Mouse (Mus musculus) heart, adult 2 months (tissue): ENCODE results near the gene Mxra7. TPM values are rescaled to one million over a fixed set of nuclear protein-coding genes. Genes with fewer than 3 reads are reported as not detected.

ENCODE experiments used
- DNase-seq, 2 experiments: peaks; one replicate each; pipeline ENCODE4 v3.0.0; 2021
- H3K27ac ChIP-seq: fragments of 200-600 bp; 2 replicates; pipeline ENCODE4 v1.8.1; 2022
- H3K27me3 ChIP-seq: fragments of 200-500 bp; 2 replicates; pipeline ENCODE4 v1.6.1; 2012; ENCODE audit warnings: mild to moderate bottlenecking, low read length, inconsistent platforms, mixed read lengths; ENCODE audit not compliant: control insufficient read depth, insufficient read depth
- H3K36me3 ChIP-seq: fragments of 200-500 bp; 2 replicates; pipeline ENCODE4 v1.6.1; 2012; ENCODE audit warnings: low read length, inconsistent platforms; ENCODE audit not compliant: control insufficient read depth, insufficient read depth
- H3K4me1 ChIP-seq: fragments of 200-500 bp; 2 replicates; pipeline ENCODE4 v1.6.1; 2011; ENCODE audit warnings: low read length; ENCODE audit not compliant: control insufficient read depth, insufficient read depth
- H3K4me3 ChIP-seq: fragments of 200-600 bp; 2 replicates; pipeline ENCODE4 v1.8.1; 2022
- H3K79me2 ChIP-seq: fragments of 200-500 bp; replicated peaks from 2 replicates; pipeline ENCODE4 v1.6.1; 2012; ENCODE audit warnings: mild to moderate bottlenecking, inconsistent platforms, low read length, moderate library complexity, mixed read lengths; ENCODE audit not compliant: control insufficient read depth, insufficient read depth
- H3K9ac ChIP-seq: fragments of 200-500 bp; 2 replicates; pipeline ENCODE4 v1.6.1; 2012; ENCODE audit warnings: low read depth, mild to moderate bottlenecking, control low read depth, inconsistent platforms, low read length, mixed read lengths
- CTCF ChIP-seq: fragments of 200-600 bp; IDR thresholded peaks from 2 replicates; pipeline ENCODE4 v1.8.1; 2022; ENCODE audit warnings: antibody characterized with exemption, mild to moderate bottlenecking, moderate library complexity
- EP300 ChIP-seq: fragments of 200-500 bp; IDR thresholded peaks from 2 replicates; pipeline ENCODE4 v1.6.1; 2011; ENCODE audit warnings: low read depth, low read length, control low read depth; ENCODE audit not compliant: insufficient read depth
- POLR2A ChIP-seq: fragments of 200-500 bp; IDR thresholded peaks from 2 replicates; pipeline ENCODE4 v1.6.1; 2011; ENCODE audit warnings: mild to moderate bottlenecking, low read depth, low read length, control low read depth; ENCODE audit not compliant: insufficient read depth
- WGBS: fragments of 180-500 bp; shearing (Covaris S2); methylation state at CpG from one replicate; pipeline ENCODE4 v1.1.7; 2018; 5-methylcytosine and 5-hydroxymethylcytosine counted together
- intact Hi-C: fragments of 180-260 bp; cut with DNase I; formaldehyde crosslinking; loops from one replicate; pipeline ENCODE4 v1.15.1; 2025
- polyA plus RNA-seq: library from polyadenylated mRNA; depleted of rRNA; stranded (reverse); fragments of >200 nt; gene quantifications from 2 replicates; pipeline ENCODE4 v1.2.3, GENCODE M21; 2012
- total RNA-seq, 2 experiments: library from RNA; stranded (reverse); gene quantifications; 2 replicates each; pipeline ENCODE4 v1.2.3; 2021

Gene Mxra7
- total and polyA plus RNA-seq, 3 experiments = 10.4 to 19.4 (median 15.1) TPM

DNA sequence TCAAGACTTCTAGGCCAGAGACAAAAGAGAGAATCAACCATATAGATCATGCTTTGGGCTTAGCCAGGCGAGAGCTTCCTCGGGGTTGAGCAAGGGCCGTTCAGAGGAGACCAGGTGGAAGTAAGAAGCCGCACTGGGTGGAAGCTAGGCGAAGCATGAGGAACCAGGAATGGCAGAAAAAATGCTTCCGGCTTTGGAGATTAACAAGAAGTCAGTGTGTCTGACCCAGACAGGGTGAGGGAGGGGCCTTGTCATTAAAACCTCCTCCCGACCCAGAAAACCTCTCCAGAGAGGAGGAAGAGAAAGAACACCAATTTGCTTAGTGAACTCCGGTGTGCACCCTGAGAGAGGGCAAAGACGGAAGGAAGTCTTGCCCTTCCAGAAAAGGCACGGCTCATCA, 43.6 kb downstream of the Mxra7 start:
- DNase-seq = no peak
- Histone ChIP-seq H3K27me3 (no peaks in the 10 kb centered on the region), H3K36me3 (no peaks in the 10 kb centered on the region), H3K27ac (no peak overlapping the region), H3K4me1 (no peaks in the 10 kb centered on the region; the same call in none of the 2 replicates), H3K79me2 (no peaks in the 10 kb centered on the region), H3K9ac (no peak overlapping the region), H3K4me3 (no peak overlapping the region)
- TF ChIP-seq POLR2A (no peak), CTCF (no peak), EP300 (no peak)
- intact Hi-C loops = no loop called here
- WGBS = 92% methylated on average over 10 of the region's 10 CpGs

- peak in 1 of 2 experiments; percentile 30 for DNase-seq
- H3K27ac ChIP-seq = no peak overlapping the region
- H3K27me3 ChIP-seq = no peaks in the 10 kb centered on the region
- no peaks in the 10 kb centered on the region for H3K36me3 ChIP-seq
- intact Hi-C loops = no loop called here
- 0 out of 2 replicates have a peak overlapping the region, but pooled peaks have one; percentile 2 for H3K4me3 ChIP-seq
- TF ChIP-seq CTCF = peak; percentile 29
- no peak for TF ChIP-seq EP300
- TF ChIP-seq POLR2A = 0 out of 2 replicates have a peak, but pooled peaks have one; percentile 14
- WGBS = 37% methylated on average over 9 of the region's 9 CpGs
- H3K79me2 ChIP-seq = no peaks in the 10 kb centered on the region
- no peak overlapping the region for H3K9ac ChIP-seq
- no peaks in the 10 kb centered on the region; the same call in none of the 2 replicates for H3K4me1 ChIP-seq
Observed at GRCm38 (mm10) chr11:116782737-116783145, 45.1 kb downstream of the Mxra7 start.

GRCm38 (mm10) chr11:116775407-116775806, 52.4 kb downstream of the Mxra7 start, which contains the start of gene St6galnac1:
TSS of gene St6galnac1 (minus strand) at chr11:116775507.
- TF ChIP-seq CTCF (no peak), POLR2A (no peak), EP300 (no peak)
- no peak within 1 kb of the TSS for H3K9ac ChIP-seq
- H3K4me3 ChIP-seq = no peak within 1 kb of the TSS
- no peak within 1 kb of the TSS for H3K27ac ChIP-seq
- DNase-seq = no peak
- intact Hi-C loops = loop anchor here (2.0 kb wide), 1 partner anchor 27 kb away; no protein-coding TSS in a partner anchor
- no peaks in the 10 kb centered on the region for H3K4me1 ChIP-seq
- no peaks in the 10 kb centered on the region for H3K27me3 ChIP-seq
- H3K79me2 ChIP-seq = no peaks in the 10 kb centered on the region
- no peaks in the 10 kb centered on the region for H3K36me3 ChIP-seq
- 86% methylated on average over 7 of the region's 7 CpGs for WGBS

- WGBS = 26% methylated on average over 2 of the region's 2 CpGs
- no peak overlapping the region for H3K9ac ChIP-seq
- no peak overlapping the region for H3K27ac ChIP-seq
- intact Hi-C loops = no loop called here
- no peak overlapping the region for H3K4me3 ChIP-seq
- H3K79me2 ChIP-seq = no peaks in the 10 kb centered on the region
- no peaks in the 10 kb centered on the region for H3K4me1 ChIP-seq
- no peak for TF ChIP-seq POLR2A
- TF ChIP-seq EP300 = no peak
- no peak for TF ChIP-seq CTCF
- no peaks in the 10 kb centered on the region for H3K27me3 ChIP-seq
- no peak for DNase-seq
- H3K36me3 ChIP-seq = no peaks in the 10 kb centered on the region
Observed at GRCm38 (mm10) chr11:116773205-116773604, 54.6 kb downstream of the Mxra7 start.

GRCm38 (mm10) chr11:116769873-116770272, 58.0 kb downstream of the Mxra7 start:
- Histone ChIP-seq H3K4me1 (no peaks in the 10 kb centered on the region), H3K9ac (no peak overlapping the region), H3K36me3 (no peaks in the 10 kb centered on the region), H3K27me3 (no peaks in the 10 kb centered on the region), H3K4me3 (no peak overlapping the region), H3K79me2 (no peaks in the 10 kb centered on the region), H3K27ac (no peak overlapping the region)
- intact Hi-C loops = no loop called here
- DNase-seq = no peak
- 75% methylated on average over 5 of the region's 5 CpGs for WGBS
- TF ChIP-seq CTCF = no peak

DNA sequence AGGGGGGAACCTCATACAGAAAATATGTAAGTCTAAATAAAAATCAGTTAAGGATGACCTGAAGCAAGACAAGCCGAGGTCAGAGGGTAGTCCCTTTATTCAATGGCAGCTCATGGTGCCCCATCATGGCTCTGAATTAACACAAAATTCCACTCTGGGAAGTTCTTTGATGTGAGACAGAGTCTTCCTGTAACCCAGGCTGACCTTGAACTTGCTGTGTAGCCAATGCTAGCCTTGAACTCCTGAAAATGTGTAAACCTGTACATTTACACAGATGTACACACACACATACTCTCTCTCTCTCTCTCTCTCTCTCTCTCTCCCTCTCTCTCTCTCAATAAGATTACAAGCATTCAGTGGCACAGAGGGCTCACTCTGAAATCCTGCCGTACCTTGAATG, 62.9 kb downstream of the Mxra7 start:
- intact Hi-C loops = no loop called here
- H3K79me2 ChIP-seq = no peaks in the 10 kb centered on the region
- 87% methylated on average over 2 of the region's 2 CpGs for WGBS
- no peaks in the 10 kb centered on the region for H3K27me3 ChIP-seq
- H3K36me3 ChIP-seq = no peaks in the 10 kb centered on the region
- H3K4me3 ChIP-seq = no peak overlapping the region
- H3K9ac ChIP-seq = no peak overlapping the region
- TF ChIP-seq CTCF = no peak
- no peak for TF ChIP-seq POLR2A
- TF ChIP-seq EP300 = no peak
- DNase-seq = no peak
- H3K27ac ChIP-seq = no peak overlapping the region
- no peaks in the 10 kb centered on the region for H3K4me1 ChIP-seq
